In genomic region chr2:167162516-167163021, GRCm38 (mm10) we compare ENCODE assay signal across 9 mouse cellular contexts. TPM values are rescaled to one million over a fixed set of nuclear protein-coding genes. Genes with fewer than 3 reads are reported as not detected.
A peak's percentile ranks its signal among the peaks of the same experiment; 100 is the strongest.
DNase-seq lines count a peak whose midpoint lies in the region; ATAC-seq lines count a peak whose summit lies in the region.
"Had no signal": no experiment of that assay in that cellular context is flagged by ENCODE, and none has a peak within 500 bp of the region (broad histone marks: within the 10 kb centered on the region; RNA-seq: fewer than 3 reads in every experiment).

No protein-coding gene starts in this region.

- H3K36me3 ChIP-seq in stomach, embryonic 15.5 days = no peaks in the 10 kb centered on the region
- H3K36me3 ChIP-seq in intestine, embryonic 15.5 days = no peaks in the 10 kb centered on the region
- H3K36me3 ChIP-seq in hindbrain, embryonic 10.5 days = no peaks in the 10 kb centered on the region
- H3K36me3 ChIP-seq: G1E had no signal

- 0 out of 2 replicates have a peak overlapping the region, but pooled peaks have one; percentile 7 for H3K27ac ChIP-seq in stomach, embryonic 15.5 days
- H3K27ac ChIP-seq in intestine, embryonic 15.5 days = no peak overlapping the region
- no peak overlapping the region for H3K27ac ChIP-seq in hindbrain, embryonic 10.5 days

- H3K4me3 ChIP-seq in stomach, embryonic 15.5 days (replicated peaks) = no peak overlapping the region
- H3K4me3 ChIP-seq in intestine, embryonic 15.5 days (replicated peaks) = no peak overlapping the region
- H3K4me3 ChIP-seq in hindbrain, embryonic 10.5 days = no peak overlapping the region

- peaks cover 6% of the 10 kb centered on the region; the same call in 1 of the 2 replicates for H3K4me1 ChIP-seq in stomach, embryonic 15.5 days
- peaks cover 18% of the 10 kb centered on the region for H3K4me1 ChIP-seq in intestine, embryonic 15.5 days (replicated peaks)
- H3K4me1 ChIP-seq in hindbrain, embryonic 10.5 days (replicated peaks) = 0 out of 2 replicates have a peak, but pooled peaks cover 5% of the 10 kb centered on the region

- no peak overlapping the region for H3K9ac ChIP-seq in stomach, embryonic 15.5 days
- no peak overlapping the region for H3K9ac ChIP-seq in intestine, embryonic 15.5 days

- 53% methylated on average over 10 of the region's 10 CpGs for WGBS in stomach, embryonic 15.5 days
- 66% methylated on average over 10 of the region's 10 CpGs for WGBS in intestine, embryonic 15.5 days
- WGBS in hindbrain, embryonic 10.5 days = 88% methylated on average over 10 of the region's 10 CpGs

- H3K9me3 ChIP-seq in stomach, embryonic 15.5 days = no peaks in the 10 kb centered on the region
- H3K9me3 ChIP-seq in intestine, embryonic 15.5 days = no peaks in the 10 kb centered on the region
- peaks cover 4% of the 10 kb centered on the region; the same call in 1 of the 2 replicates for H3K9me3 ChIP-seq in hindbrain, embryonic 10.5 days
- H3K9me3 ChIP-seq: G1E had no signal

- ATAC-seq in stomach, embryonic 15.5 days (ENCODE audit: insufficient read depth, low FRiP score, low read depth) = no peak
- no peak for ATAC-seq in intestine, embryonic 15.5 days

- no peaks in the 10 kb centered on the region for H3K27me3 ChIP-seq in stomach, embryonic 15.5 days (replicated peaks)
- no peaks in the 10 kb centered on the region for H3K27me3 ChIP-seq in intestine, embryonic 15.5 days (replicated peaks)
- H3K27me3 ChIP-seq in hindbrain, embryonic 10.5 days (ENCODE audit: insufficient read depth, poor library complexity, severe bottlenecking) = no peaks in the 10 kb centered on the region

- intact Hi-C loops in heart, postnatal 25 days (cut with DNase I) = no loop called here

- no peak overlapping the region for H3K4me2 ChIP-seq in stomach, embryonic 15.5 days
- H3K4me2 ChIP-seq in intestine, embryonic 15.5 days (replicated peaks) = no peak overlapping the region

- DNase-seq in heart, adult 11 months = peak; percentile 98
- DNase-seq in heart, adult 8-10 months (ENCODE audit: low spot score) = no peak
- DNase-seq in right cerebral cortex, postnatal 4 days = peak; percentile 44
- DNase-seq in right cerebral cortex, adult 18-20 months = no peak
- peak; percentile 73 for DNase-seq in heart, postnatal 25 days (ENCODE audit: low spot score)
- no peak for DNase-seq in hindbrain, embryonic 10.5 days (ENCODE audit: low spot score)

RNA-seq across cellular contexts. Expression of gene Kcnb1, which starts 27.4 kb away (rescaled TPM):
- 10 to 100 TPM; 33.9 to 43.8 (median 38.8) TPM for total RNA-seq in heart, adult 8-10 months (2022)
- total RNA-seq in heart, postnatal 25 days (2021) = 10 to 100 TPM; 40.9 to 47.9 TPM
- polyA plus RNA-seq in stomach, embryonic 15.5 days (2015; fragmentation: Nextera tagmentation; extraction: Ambion mirVana) = 1.4 and 1.5 TPM in 2 replicates
- 1.1 and 1.7 TPM in 2 replicates for polyA plus RNA-seq in intestine, embryonic 15.5 days (2015; fragmentation: Nextera tagmentation; extraction: Ambion mirVana)
- 0.56 and 0.89 TPM in 2 replicates for polyA plus RNA-seq in hindbrain, embryonic 10.5 days (2016; fragmentation: Nextera tagmentation; extraction: Ambion mirVana)
- polyA plus RNA-seq: G1E had no signal

Comparison
In these comparisons a context has a peak if more than half of its experiments do, and no peak if none do; other contexts are left out.
1. DNase-seq: peak in heart, adult 11 months (single experiment), right cerebral cortex, postnatal 4 days (single experiment) and heart, postnatal 25 days (single experiment); none in heart, adult 8-10 months (single experiment), right cerebral cortex, adult 18-20 months (single experiment) and hindbrain, embryonic 10.5 days (single experiment).